Mouse (Mus musculus) lung, embryonic 14.5 days (tissue): Measurements from ENCODE around the gene Tmed11. TPM values are rescaled to one million over a fixed set of nuclear protein-coding genes. Genes with fewer than 3 reads are reported as not detected.

Experiments used
- ATAC-seq: fragments of 200-750 bp; cut with Nextera tagmentation; 2 replicates; pipeline ENCODE4 v1.8.0; 2017; ENCODE audit warnings: mild to moderate bottlenecking, moderate TSS enrichment, moderate library complexity; ENCODE audit not compliant: insufficient read depth
- DNase-seq: peaks from one replicate; pipeline ENCODE4 v3.0.0-alpha.2; 2015
- H3K27ac ChIP-seq: fragments of 300-500 bp; sonication (generic); 2 replicates; pipeline ENCODE4 v1.5.1; 2014; ENCODE audit warnings: low read depth, mild to moderate bottlenecking, moderate library complexity
- H3K27me3 ChIP-seq: fragments of 300-500 bp; sonication (generic); 2 replicates; pipeline ENCODE4 v1.6.1; 2014; ENCODE audit warnings: low read length, control low read depth; ENCODE audit not compliant: insufficient read depth
- H3K36me3 ChIP-seq: fragments of 300-500 bp; sonication (generic); 2 replicates; pipeline ENCODE4 v1.6.1; 2014; ENCODE audit warnings: control low read depth; ENCODE audit not compliant: insufficient read depth
- H3K4me1 ChIP-seq: fragments of 300-500 bp; sonication (generic); 2 replicates; pipeline ENCODE4 v1.6.1; 2014; ENCODE audit warnings: antibody characterized with exemption, control low read depth; ENCODE audit not compliant: insufficient read depth
- H3K4me2 ChIP-seq: fragments of 300-500 bp; sonication (generic); 2 replicates; pipeline ENCODE4 v1.6.1; 2014; ENCODE audit warnings: mild to moderate bottlenecking
- H3K4me3 ChIP-seq: fragments of 300-500 bp; sonication (generic); 2 replicates; pipeline ENCODE4 v1.5.1; 2014; ENCODE audit warnings: low read depth, low read length
- H3K9ac ChIP-seq: fragments of 300-500 bp; sonication (generic); 2 replicates; pipeline ENCODE4 v1.6.1; 2014
- H3K9me3 ChIP-seq: fragments of 300-500 bp; sonication (generic); 2 replicates; pipeline ENCODE4 v1.6.1; 2016; ENCODE audit warnings: low read depth, low read length, control low read depth
- CTCF ChIP-seq: IDR thresholded peaks from 2 replicates; pipeline ENCODE4 v1.5.1; 2016; ENCODE audit warnings: antibody characterized with exemption, low read depth
- WGBS: fragments of 180-500 bp; shearing (Covaris S2); extraction: QIAGEN DNeasy Blood & Tissue Kit; methylation state at CpG from one replicate; pipeline ENCODE4 v1.1.7; 2014; 5-methylcytosine and 5-hydroxymethylcytosine counted together
- polyA plus RNA-seq: library from polyadenylated mRNA; unstranded; fragments of >200 nt; fragmentation: Nextera tagmentation; extraction: Ambion mirVana; gene quantifications from 2 replicates; pipeline ENCODE4 v1.2.1, GENCODE M21; 2014

Tmed11 gene
- polyA plus RNA-seq, 1 experiment from 2014 or later, result not detected

GRCm38 (mm10) chr5:108727425-108727824 is 67.7 kb downstream of the Tmed11 start:
- 61% methylated on average over 1 of the region's 1 CpGs for WGBS
- H3K27me3 ChIP-seq, result no peaks in the 10 kb centered on the region

More at GRCm38 (mm10) chr5:108727425-108727824, 67.7 kb downstream of the Tmed11 start:
- H3K4me1 ChIP-seq, result no peaks in the 10 kb centered on the region
- H3K9ac ChIP-seq, result no peak overlapping the region
- H3K27ac ChIP-seq, result no peak overlapping the region
- H3K4me2 ChIP-seq, result no peak overlapping the region
- no peak for TF ChIP-seq CTCF
- H3K4me3 ChIP-seq, result no peak overlapping the region
- no peaks in the 10 kb centered on the region for H3K36me3 ChIP-seq
- no peak for ATAC-seq
- H3K9me3 ChIP-seq, result no peaks in the 10 kb centered on the region
- DNase-seq, result no peak

Other genes starting within 250 kb of the Tmed11 start
- gene Cplx1, start 245.3 kb downstream of the Tmed11 start, polyA plus RNA-seq, result 0.24 and 0.54 TPM in 2 replicates
- gene Gak, start 165.6 kb downstream of the Tmed11 start, polyA plus RNA-seq, result 48.7 and 52.1 TPM in 2 replicates
- 26.4 and 29.0 TPM in 2 replicates for gene Tmem175, start 165.6 kb downstream of the Tmed11 start, polyA plus RNA-seq
- 11.8 and 12.3 TPM in 2 replicates for gene Idua, start 135.0 kb downstream of the Tmed11 start, polyA plus RNA-seq
- gene Dgkq, start 125.7 kb downstream of the Tmed11 start, polyA plus RNA-seq, result 8.7 and 12.1 TPM in 2 replicates
- gene Slc26a1, start 119.8 kb downstream of the Tmed11 start, polyA plus RNA-seq, result 0.60 and 0.70 TPM in 2 replicates
- gene Fgfrl1, start 103.0 kb downstream of the Tmed11 start, polyA plus RNA-seq, result 40.1 and 47.5 TPM in 2 replicates
- not detected in 2 replicates for gene Rnf212, start 20.4 kb downstream of the Tmed11 start, polyA plus RNA-seq
- gene Vmn2r8, start 13.5 kb upstream of the Tmed11 start, polyA plus RNA-seq, result not detected in 2 replicates
- gene Vmn2r9, start 57.2 kb upstream of the Tmed11 start, polyA plus RNA-seq, result not detected in 2 replicates
- not detected in 2 replicates for gene Vmn2r10, start 211.2 kb upstream of the Tmed11 start, polyA plus RNA-seq